Mouse (Mus musculus): ENCODE measurements around the gene Gm10778. TPM values are rescaled to one million over a fixed set of nuclear protein-coding genes. Genes with fewer than 3 reads are reported as not detected.
A peak's percentile ranks its signal among the peaks of the same experiment; 100 is the strongest.

The Gm10778 gene
- total RNA-seq (2021), result 1 to 10 TPM; 1.7 to 2.2 TPM
- long read RNA-seq, experiment 1, result 0 reads
- long read RNA-seq, experiment 2, full-length matches to known transcripts, result 2 of 2 reads
- long read RNA-seq, experiment 2, partial matches to known transcripts, result 0 of 2 reads
- long read RNA-seq, experiment 2, other reads (novel, unspliced or antisense), result 0 of 2 reads

- peak; percentile 79 for DNase-seq
Measured at GRCm38 (mm10) chr10:81648803-81649775, at the start of gene Gm10778. Gm10778 (plus strand) TSS chr10:81649059.

GRCm38 (mm10) chr10:81599630-81600029 lies 49.2 kb upstream of the Gm10778 start:
- no peak for DNase-seq

- DNase-seq, result no peak
Measured at GRCm38 (mm10) chr10:81600096-81600495, 48.8 kb upstream of the Gm10778 start.

- peak; percentile 94 for DNase-seq
Measured at GRCm38 (mm10) chr10:81600738-81601203, 48.1 kb upstream of the Gm10778 start, which contains the start of gene Tle6. Tle6 (minus strand) TSS chr10:81601073.

GRCm38 (mm10) chr10:81601396-81601905 lies 47.4 kb upstream of the Gm10778 start:
- no peak for DNase-seq

GRCm38 (mm10) chr10:81602741-81603151 lies 46.1 kb upstream of the Gm10778 start:
- no peak for DNase-seq

- DNase-seq, result no peak
Measured at GRCm38 (mm10) chr10:81604019-81604967, 44.6 kb upstream of the Gm10778 start.

- peak; percentile 88 for DNase-seq
Measured at GRCm38 (mm10) chr10:81604968-81605665, 43.7 kb upstream of the Gm10778 start.

GRCm38 (mm10) chr10:81605666-81605973 lies 43.2 kb upstream of the Gm10778 start:
- DNase-seq, result no peak

- DNase-seq, result peak; percentile 86
Measured at GRCm38 (mm10) chr10:81605974-81606751, 42.7 kb upstream of the Gm10778 start, which contains the start of gene BC025920. BC025920 (plus strand) TSS chr10:81606270.

GRCm38 (mm10) chr10:81608308-81608707 lies 40.6 kb upstream of the Gm10778 start:
- DNase-seq, result no peak

- no peak for DNase-seq
Measured at GRCm38 (mm10) chr10:81612779-81613178, 36.1 kb upstream of the Gm10778 start.

GRCm38 (mm10) chr10:81615486-81615885 lies 33.4 kb upstream of the Gm10778 start:
- DNase-seq, result no peak

GRCm38 (mm10) chr10:81619976-81620375 lies 28.9 kb upstream of the Gm10778 start:
- DNase-seq, result no peak

- no peak for DNase-seq
Measured at GRCm38 (mm10) chr10:81620786-81621185, 28.1 kb upstream of the Gm10778 start.

GRCm38 (mm10) chr10:81623441-81623840 lies 25.4 kb upstream of the Gm10778 start:
- DNase-seq, result no peak

- no peak for DNase-seq
Measured at GRCm38 (mm10) chr10:81626101-81626993, 22.5 kb upstream of the Gm10778 start.

- DNase-seq, result peak; percentile 85
Measured at GRCm38 (mm10) chr10:81626994-81627835, 21.6 kb upstream of the Gm10778 start, which contains the start of gene Sirt6. Sirt6 (minus strand) TSS chr10:81627797.
